Mouse (Mus musculus) CD4-positive, CD25-positive, alpha-beta regulatory T cell (primary cell): ENCODE measurements around the gene Cln3. TPM values are rescaled to one million over a fixed set of nuclear protein-coding genes. Genes with fewer than 3 reads are reported as not detected.

ENCODE experiments used
- polyA plus RNA-seq: library from polyadenylated mRNA; unstranded; fragments of 100-300 nt; shearing (Covaris generic); gene quantifications from one replicate; pipeline ENCODE4 v1.2.1, GENCODE M21; 2017

The Cln3 gene
- polyA plus RNA-seq = 94.3 TPM

GRCm38 (mm10) chr7:126585717-126586116 lies at the start of gene Cln3:
Gene Cln3 (minus strand): TSS chr7:126585817.

GRCm38 (mm10) chr7:126630824-126631518 lies 45.4 kb upstream of the Cln3 start, which contains the start of gene Nupr1:
Gene Nupr1 (minus strand): TSS chr7:126630861.

GRCm38 (mm10) chr7:126594862-126595561 lies 9.4 kb upstream of the Cln3 start, which contains the start of gene Il27:
Gene Il27 (minus strand): TSS chr7:126594941.

GRCm38 (mm10) chr7:126584506-126584977 lies 1.1 kb downstream of the Cln3 start, which contains the start of gene Apobr:
Gene Apobr (plus strand): TSS chr7:126584942.

GRCm38 (mm10) chr7:126566094-126566765 lies 19.4 kb downstream of the Cln3 start, which contains the start of gene Eif3c:
Gene Eif3c (minus strand): TSS chr7:126566411.

Other genes with a start within 250 kb of the Cln3 start
- 801 TPM for gene Lat, start 216.2 kb downstream of the Cln3 start, polyA plus RNA-seq
- gene Spns1, start 208.4 kb downstream of the Cln3 start, polyA plus RNA-seq = 59.5 TPM
- 5.1 TPM for gene Nfatc2ip, start 189.1 kb downstream of the Cln3 start, polyA plus RNA-seq
- gene Cd19, start 170.9 kb downstream of the Cln3 start, polyA plus RNA-seq = 2.3 TPM
- 59.4 TPM for gene Rabep2, start 157.1 kb downstream of the Cln3 start, polyA plus RNA-seq
- 0.31 TPM for gene Atp2a1, start 122.7 kb downstream of the Cln3 start, polyA plus RNA-seq
- gene Sh2b1, start 110.4 kb downstream of the Cln3 start, polyA plus RNA-seq = 47.6 TPM
- gene Tufm, start 98.5 kb downstream of the Cln3 start, polyA plus RNA-seq = 110 TPM
- gene Atxn2l, start 82.4 kb downstream of the Cln3 start, polyA plus RNA-seq = 111 TPM
- 186 TPM for gene Eif3c, start 19.4 kb downstream of the Cln3 start, polyA plus RNA-seq
- gene Apobr, start 875 bp downstream of the Cln3 start, polyA plus RNA-seq = 2.1 TPM
- gene Il27, start 9.1 kb upstream of the Cln3 start, polyA plus RNA-seq = not detected
- gene Nupr1, start 45.0 kb upstream of the Cln3 start, polyA plus RNA-seq = 0.34 TPM
- 101 TPM for gene Sgf29, start 63.5 kb upstream of the Cln3 start, polyA plus RNA-seq
- 0.96 TPM for gene Sult1a1, start 90.6 kb upstream of the Cln3 start, polyA plus RNA-seq
- 118 TPM for gene Bola2, start 109.6 kb upstream of the Cln3 start, polyA plus RNA-seq
- 9.2 TPM for gene Slx1b, start 110.0 kb upstream of the Cln3 start, polyA plus RNA-seq
- 3,348 TPM for gene Coro1a, start 122.0 kb upstream of the Cln3 start, polyA plus RNA-seq
- 35.2 TPM for gene Mapk3, start 173.8 kb upstream of the Cln3 start, polyA plus RNA-seq
- gene Gdpd3, start 180.5 kb upstream of the Cln3 start, polyA plus RNA-seq = 1.7 TPM
- 606 TPM for gene Ypel3, start 191.1 kb upstream of the Cln3 start, polyA plus RNA-seq
- gene Tbx6, start 195.7 kb upstream of the Cln3 start, polyA plus RNA-seq = 4.3 TPM
- gene Ppp4c, start 206.7 kb upstream of the Cln3 start, polyA plus RNA-seq = 417 TPM
- not detected for gene Fam57b, start 211.9 kb upstream of the Cln3 start, polyA plus RNA-seq
- gene 4930451I11Rik, start 245.8 kb upstream of the Cln3 start, polyA plus RNA-seq = not detected